Mouse (Mus musculus): ENCODE results near the gene Dgkh.

- TF ChIP-seq CTCF (IDR thresholded peaks at IDR 0.05) (peak; percentile 28), EP300 (IDR thresholded peaks at IDR 0.05) (no peak)
Observed at GRCm38 (mm10) chr14:78525059-78525458, 207.5 kb downstream of the Dgkh start.

All from lung, postnatal 0 days (tissue).